Mouse (Mus musculus) left cerebral cortex, adult 8-10 months (tissue): Measurements from ENCODE around the gene Sf3a3. TPM values are rescaled to one million over a fixed set of nuclear protein-coding genes. Genes with fewer than 3 reads are reported as not detected.

Experiments
- DNase-seq, 2 experiments: peaks; one replicate each; pipeline ENCODE4 v3.0.0; 2022; ENCODE audit warnings: low spot score in 2 of 2
- microRNA-seq, 2 experiments: library from miRNA; unstranded; fragments of <30 nt; microRNA quantifications; one replicate each; pipeline ENCODE4 v1.2.0; 2022
- total RNA-seq, 4 experiments: library from RNA; stranded (reverse); gene quantifications; 2 replicates each; pipeline ENCODE4 v1.2.4; 2022

Sf3a3 gene
- total RNA-seq, 4 experiments from 2014 or later, result 32.4 to 39.9 (median 35.4) TPM

GRCm38 (mm10) chr4:124773995-124774394, 59.4 kb downstream of the Sf3a3 start:
- DNase-seq, result no peak

GRCm38 (mm10) chr4:124774429-124774828, 59.9 kb downstream of the Sf3a3 start:
- DNase-seq, result no peak

GRCm38 (mm10) chr4:124781361-124781760, 66.8 kb downstream of the Sf3a3 start:
- no peak for DNase-seq

Small RNA genes within 50 kb of the gene (microRNA-seq; reads per million reads assigned to microRNA genes)
- gene Gm24721 (0 reads per million in 2 experiments), gene Mir697 (0 reads per million in 2 experiments), gene Mir698 (0.42 to 1.1 reads per million in 2 experiments)

Other genes with a start within 250 kb of the Sf3a3 start
- gene 3100002H09Rik, start 104.0 kb upstream of the Sf3a3 start, total RNA-seq, result under 1 TPM in 3 of 4 experiments, not detected in 1; 0.53 to 0.74 (median 0.57) TPM
- 10 to 100 TPM; 15.9 to 20.5 (median 18.3) TPM for gene Pou3f1, start 58.0 kb upstream of the Sf3a3 start, total RNA-seq
- gene Utp11, start 21.2 kb upstream of the Sf3a3 start, total RNA-seq, result 10 to 100 TPM; 13.2 to 16.9 (median 16.3) TPM
- gene Fhl3, start 14.1 kb upstream of the Sf3a3 start, total RNA-seq, result 1 to 10 TPM; 1.4 to 3.1 (median 1.7) TPM
- gene Inpp5b, start 27.1 kb downstream of the Sf3a3 start, total RNA-seq, result 10 to 100 TPM; 37.0 to 47.9 (median 44.4) TPM
- gene Mtf1, start 87.3 kb downstream of the Sf3a3 start, total RNA-seq, result 10 to 100 TPM; 22.0 to 29.3 (median 25.0) TPM
- gene Yrdc, start 135.9 kb downstream of the Sf3a3 start, total RNA-seq, result 10 to 100 TPM; 30.5 to 41.1 (median 38.8) TPM
- 10 to 100 TPM; 66.4 to 70.2 (median 67.8) TPM for gene 1110065P20Rik, start 136.4 kb downstream of the Sf3a3 start, total RNA-seq
- 10 to 100 TPM; 53.2 to 61.4 (median 57.1) TPM for gene Maneal, start 147.4 kb downstream of the Sf3a3 start, total RNA-seq
- 10 to 100 TPM; 36.6 to 40.5 (median 39.2) TPM for gene Epha10, start 166.1 kb downstream of the Sf3a3 start, total RNA-seq
- 10 to 100 TPM; 19.6 to 24.4 (median 21.4) TPM for gene 9930104L06Rik, start 222.3 kb downstream of the Sf3a3 start, total RNA-seq
- gene Cdca8, start 224.5 kb downstream of the Sf3a3 start, total RNA-seq, result 1 to 10 TPM; 1.4 to 2.1 (median 1.7) TPM